Mouse (Mus musculus) 416B (cell line): ENCODE results near the gene Rptor.
A peak's percentile ranks its signal among the peaks of the same experiment; 100 is the strongest.

ENCODE experiments used
- DNase-seq: peaks from one replicate; pipeline ENCODE4 v3.0.0; 2011; ENCODE audit warnings: low read depth

The Rptor gene

GRCm38 (mm10) chr11:119907006-119907650, 304.4 kb downstream of the Rptor start:
- peak; percentile 63 for DNase-seq

- DNase-seq: no peak
Measured at GRCm38 (mm10) chr11:119907711-119908110, 305.0 kb downstream of the Rptor start.

- peak; percentile 82 for DNase-seq
Measured at GRCm38 (mm10) chr11:119909436-119909835, 306.7 kb downstream of the Rptor start.

- no peak for DNase-seq
Measured at GRCm38 (mm10) chr11:119912845-119913244, 310.1 kb downstream of the Rptor start.

- DNase-seq: peak; percentile 88
Measured at GRCm38 (mm10) chr11:119913291-119913934, 310.7 kb downstream of the Rptor start, which contains the start of gene Chmp6. TSS of gene Chmp6 (plus strand) at chr11:119913441.

GRCm38 (mm10) chr11:119913935-119914314, 311.2 kb downstream of the Rptor start:
- no peak for DNase-seq

GRCm38 (mm10) chr11:119914381-119914780, 311.7 kb downstream of the Rptor start:
- DNase-seq: no peak

- no peak for DNase-seq
Measured at GRCm38 (mm10) chr11:119915666-119916065, 313.0 kb downstream of the Rptor start.

- peak; percentile 88 for DNase-seq
Measured at GRCm38 (mm10) chr11:119916102-119916790, 313.5 kb downstream of the Rptor start.

- DNase-seq: no peak
Measured at GRCm38 (mm10) chr11:119916834-119917469, 314.2 kb downstream of the Rptor start.

- DNase-seq: no peak
Measured at GRCm38 (mm10) chr11:119918521-119918920, 315.8 kb downstream of the Rptor start.

GRCm38 (mm10) chr11:119919432-119919831, 316.7 kb downstream of the Rptor start:
- no peak for DNase-seq

GRCm38 (mm10) chr11:119919897-119920296, 317.2 kb downstream of the Rptor start:
- peak; percentile 68 for DNase-seq

GRCm38 (mm10) chr11:119920668-119921067, 318.0 kb downstream of the Rptor start:
- no peak for DNase-seq

GRCm38 (mm10) chr11:119925176-119925575, 322.5 kb downstream of the Rptor start:
- DNase-seq: peak; percentile 99

GRCm38 (mm10) chr11:119926762-119927161, 324.1 kb downstream of the Rptor start:
- DNase-seq: no peak

GRCm38 (mm10) chr11:119928023-119928681, 325.4 kb downstream of the Rptor start:
- peak; percentile 91 for DNase-seq

GRCm38 (mm10) chr11:119929603-119930265, 327.0 kb downstream of the Rptor start:
- peak; percentile 74 for DNase-seq

GRCm38 (mm10) chr11:119931809-119932208, 329.1 kb downstream of the Rptor start:
- DNase-seq: no peak

- DNase-seq: peak; percentile 88
Measured at GRCm38 (mm10) chr11:119933142-119933541, 330.4 kb downstream of the Rptor start.

GRCm38 (mm10) chr11:119933819-119934583, 331.3 kb downstream of the Rptor start:
- DNase-seq: no peak
